Mouse (Mus musculus) inflammation-experienced regulatory T-cells, adult 6 months (primary cell): ENCODE results near the gene Fam136a. TPM values are rescaled to one million over a fixed set of nuclear protein-coding genes. Genes with fewer than 3 reads are reported as not detected.
"Not testable (repeated sequence)": the region's sequence is repeated elsewhere in the genome, so short reads cannot be mapped to it uniquely, and the experiment has no call there.

Source experiments
- ATAC-seq: one replicate; pipeline ENCODE4 v1.8.0; 2017
- polyA plus RNA-seq, 3 experiments: library from polyadenylated mRNA; unstranded; fragments of 100-300 nt; shearing (Covaris generic); gene quantifications; one replicate each; pipeline ENCODE4 v1.2.1; 2017

Gene Fam136a
- 10 to 100 TPM; 52.7 to 54.8 (median 53.5) TPM for polyA plus RNA-seq

DNA sequence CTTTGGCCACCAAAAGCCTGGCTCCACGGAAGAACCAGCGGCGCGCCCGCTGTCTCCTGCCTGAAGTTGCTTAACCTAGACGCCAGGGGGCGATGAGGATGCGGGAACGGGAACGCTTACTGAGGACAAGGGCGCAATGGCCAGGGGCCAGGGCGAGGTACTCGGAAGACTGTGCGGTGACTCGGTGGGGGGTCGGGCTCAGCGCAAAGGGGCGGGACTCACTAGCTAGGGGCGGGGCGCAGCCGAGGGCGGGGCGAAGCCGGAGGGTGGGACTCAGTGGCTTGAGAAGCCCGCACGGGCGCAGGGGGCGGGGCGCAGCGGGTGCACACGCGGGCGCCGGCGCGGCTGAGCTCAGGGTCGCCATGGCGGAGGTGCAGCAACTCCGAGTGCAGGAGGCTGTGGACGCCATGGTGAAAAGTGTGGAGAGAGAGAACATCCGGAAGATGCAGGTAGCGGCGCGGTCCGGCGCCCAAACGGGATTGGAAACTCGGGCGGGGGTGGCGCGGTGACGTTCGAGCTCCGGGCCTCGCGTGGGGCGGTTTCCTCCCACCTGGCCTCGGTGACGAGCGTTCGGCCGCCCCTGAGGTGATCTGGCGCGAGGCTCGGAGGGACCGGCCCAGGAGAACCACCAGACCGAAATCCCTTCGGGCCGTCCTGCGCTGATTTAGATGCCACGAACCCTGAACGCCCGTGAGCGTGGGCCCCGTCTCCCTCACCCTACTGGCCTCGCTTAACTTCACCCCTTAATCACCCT is at the start of gene Fam136a:
TSS of gene Fam136a (plus strand) at position 276 of the 754 bp plus-strand sequence.
- peak; percentile 90 for ATAC-seq

DNA sequence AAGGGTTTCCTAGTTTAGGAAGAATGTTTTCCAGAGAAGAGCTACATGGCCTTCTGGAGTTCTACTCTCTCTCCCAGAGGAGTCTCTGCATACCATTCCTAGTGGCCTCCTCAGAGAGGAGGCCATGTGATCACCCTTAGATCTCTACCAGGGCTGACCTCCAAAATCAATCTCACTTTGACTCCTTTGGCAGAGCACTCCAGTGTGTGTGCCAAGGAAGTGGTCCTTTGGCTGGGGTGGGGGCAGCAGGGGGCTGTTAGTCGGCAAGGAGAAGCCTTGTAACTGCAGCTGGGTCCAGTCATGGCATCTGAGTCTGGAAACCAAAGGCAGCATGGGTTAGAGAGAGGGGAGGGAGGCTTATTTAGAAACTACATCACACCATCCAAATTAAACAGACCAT is 48.4 kb upstream of the Fam136a start:
- no peak for ATAC-seq

DNA sequence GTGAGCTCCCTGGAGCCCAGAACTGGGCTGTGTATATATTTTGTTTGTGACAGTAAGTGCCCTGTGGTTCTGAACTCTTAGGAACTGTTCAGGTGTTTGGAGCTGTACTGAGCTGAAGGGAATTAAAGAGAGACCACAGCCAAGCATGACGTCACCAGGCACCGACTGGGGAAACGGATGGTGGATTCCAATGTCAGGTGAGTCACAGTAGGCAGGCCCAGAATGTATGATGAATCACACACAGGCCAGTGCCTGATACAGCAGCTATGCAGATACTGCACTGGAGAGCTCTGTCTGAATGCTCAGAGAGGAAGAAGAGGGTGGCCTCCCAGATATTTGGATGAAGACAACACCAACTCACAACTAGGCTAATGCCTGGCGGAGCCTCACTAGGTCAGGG is 46.6 kb upstream of the Fam136a start:
- ATAC-seq: no peak

DNA sequence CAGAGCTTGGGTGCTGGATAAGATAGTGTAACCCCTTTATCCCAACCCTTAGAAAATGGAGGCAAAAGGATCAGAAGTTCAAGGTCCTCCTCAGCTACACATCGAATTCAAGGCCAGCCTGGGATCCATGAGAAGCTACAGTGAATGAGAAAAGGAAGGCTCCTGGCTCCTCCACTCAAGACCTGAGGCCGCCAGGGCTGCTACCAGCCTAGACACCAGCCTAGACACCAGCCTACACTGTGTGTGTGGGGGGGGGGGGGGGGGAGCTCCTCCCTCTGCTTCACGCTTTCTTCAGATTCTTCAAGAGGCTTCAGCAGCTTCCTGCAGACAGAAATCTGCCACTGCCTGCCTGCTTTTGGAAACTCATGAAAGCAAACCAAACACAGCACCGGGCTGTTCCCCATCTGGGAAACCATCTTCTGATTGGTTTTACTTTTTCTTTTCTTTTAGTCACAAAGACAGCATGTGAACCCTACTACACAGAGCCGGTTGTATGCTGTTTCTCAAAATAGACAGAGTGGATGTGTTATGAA is 43.3 kb upstream of the Fam136a start:
- no peak for ATAC-seq

DNA sequence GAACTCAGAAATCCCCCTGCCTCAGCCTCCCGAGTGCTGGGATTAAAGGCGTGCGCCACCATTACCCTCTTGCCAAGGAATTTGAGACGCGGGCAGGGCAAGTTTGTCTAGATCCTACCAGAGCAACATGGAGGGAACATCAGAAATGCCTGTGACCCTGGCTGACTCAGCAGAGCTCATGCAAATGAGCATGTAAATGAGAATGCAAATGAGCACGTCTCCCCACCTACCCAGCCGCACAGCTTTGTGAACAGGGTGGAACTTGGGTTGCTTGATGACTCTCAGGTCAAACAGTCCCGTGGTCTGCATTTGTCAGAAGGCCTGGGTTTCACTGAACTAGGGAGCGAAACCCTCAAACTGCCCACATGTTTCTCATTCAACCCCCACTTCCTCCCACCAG is 42.5 kb upstream of the Fam136a start:
- no peak for ATAC-seq

DNA sequence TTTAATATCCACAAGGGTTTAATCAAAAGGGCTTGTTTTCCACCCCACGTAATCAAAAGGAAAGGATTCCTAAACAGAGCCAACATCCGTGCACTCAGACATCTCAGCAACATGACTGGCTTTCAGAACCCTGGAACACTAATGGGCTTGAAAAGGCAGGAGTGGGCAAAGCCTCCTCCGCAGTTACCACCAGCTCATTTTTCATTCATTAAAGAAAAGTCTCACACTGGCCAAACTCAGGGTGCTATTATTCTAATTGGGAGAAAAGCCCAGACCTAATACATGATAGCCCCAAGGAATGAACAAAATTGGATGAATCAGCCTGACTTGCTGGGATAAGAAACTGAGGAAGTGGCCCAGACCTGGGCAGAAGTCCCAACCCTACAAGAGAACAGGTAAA is 41.0 kb upstream of the Fam136a start:
- no peak for ATAC-seq

DNA sequence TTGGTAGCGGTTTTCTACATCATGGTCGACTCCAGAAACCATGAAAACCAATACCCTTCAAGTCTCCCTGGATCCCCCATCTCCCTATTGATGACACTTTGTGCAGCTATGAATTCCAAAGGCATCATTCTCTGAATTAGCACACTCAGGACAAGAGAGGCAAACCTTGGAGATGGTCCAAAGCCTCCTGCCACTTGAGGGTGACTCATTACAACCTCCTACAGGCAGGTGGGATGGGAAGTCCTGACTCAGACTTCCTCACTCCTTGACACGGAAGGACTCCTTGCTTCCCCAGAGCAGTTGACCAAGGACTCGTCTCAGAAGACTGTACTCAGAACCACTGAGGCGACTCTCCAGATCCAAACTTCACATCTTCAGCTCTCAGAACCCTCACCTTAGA is 39.8 kb upstream of the Fam136a start:
- ATAC-seq: no peak

DNA sequence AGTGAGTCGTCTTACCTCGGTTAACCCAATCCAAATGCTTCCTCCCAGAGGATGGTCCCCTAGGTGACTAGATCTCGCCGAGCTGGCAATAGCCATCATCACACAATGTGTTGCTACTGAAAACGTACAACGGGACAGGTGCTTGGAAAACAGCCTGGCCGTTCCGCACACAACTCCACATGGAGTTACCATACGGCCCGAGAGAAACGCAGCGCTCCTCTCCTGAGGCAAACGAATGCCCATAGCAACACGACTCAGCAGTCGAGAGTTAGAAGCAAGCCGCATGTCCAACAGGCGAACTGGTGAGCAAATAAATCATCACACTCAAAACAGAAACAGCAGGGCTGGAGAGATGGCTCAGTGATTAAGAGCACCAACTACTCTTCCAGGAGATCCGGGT is 38.6 kb upstream of the Fam136a start:
- ATAC-seq: no peak

DNA sequence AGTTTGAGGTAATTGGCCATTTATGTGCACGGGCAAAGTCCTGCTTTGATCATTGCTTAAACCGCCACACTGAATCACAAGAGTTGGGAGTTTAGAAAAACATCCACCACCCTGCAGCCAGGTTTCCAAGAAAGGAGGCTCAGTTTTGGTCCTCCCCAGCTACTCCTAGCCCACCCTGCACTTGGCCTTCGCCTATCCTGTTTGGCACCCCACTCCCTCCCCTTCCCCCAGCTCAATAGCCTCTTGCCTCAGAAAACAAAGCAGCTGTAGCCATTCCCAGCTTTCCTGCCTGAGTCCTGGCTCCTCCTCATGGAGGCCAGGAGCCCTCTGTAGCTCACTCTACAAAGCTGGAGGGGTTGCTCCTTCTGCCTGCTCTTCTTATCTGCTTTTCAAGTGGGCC is 37.1 kb upstream of the Fam136a start:
- no peak for ATAC-seq

DNA sequence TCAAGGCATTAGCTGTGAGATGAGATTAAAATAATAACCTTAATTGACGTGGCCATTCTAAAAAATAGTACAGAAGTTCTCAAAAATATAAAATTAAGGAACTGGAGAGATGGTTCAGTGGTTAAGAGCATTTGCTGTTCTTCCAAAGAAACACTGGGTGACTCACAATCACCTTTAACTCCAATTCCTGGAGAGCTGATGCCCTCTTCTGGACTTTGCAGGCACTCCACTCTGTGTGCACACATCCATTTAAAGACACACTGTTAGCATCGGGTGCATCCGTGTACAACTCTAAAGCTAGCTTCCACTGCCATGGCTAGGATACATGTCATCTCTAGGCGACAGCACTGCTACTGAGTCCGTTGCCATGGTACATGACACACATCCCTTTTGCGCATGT is 35.5 kb upstream of the Fam136a start:
- no peak for ATAC-seq

DNA sequence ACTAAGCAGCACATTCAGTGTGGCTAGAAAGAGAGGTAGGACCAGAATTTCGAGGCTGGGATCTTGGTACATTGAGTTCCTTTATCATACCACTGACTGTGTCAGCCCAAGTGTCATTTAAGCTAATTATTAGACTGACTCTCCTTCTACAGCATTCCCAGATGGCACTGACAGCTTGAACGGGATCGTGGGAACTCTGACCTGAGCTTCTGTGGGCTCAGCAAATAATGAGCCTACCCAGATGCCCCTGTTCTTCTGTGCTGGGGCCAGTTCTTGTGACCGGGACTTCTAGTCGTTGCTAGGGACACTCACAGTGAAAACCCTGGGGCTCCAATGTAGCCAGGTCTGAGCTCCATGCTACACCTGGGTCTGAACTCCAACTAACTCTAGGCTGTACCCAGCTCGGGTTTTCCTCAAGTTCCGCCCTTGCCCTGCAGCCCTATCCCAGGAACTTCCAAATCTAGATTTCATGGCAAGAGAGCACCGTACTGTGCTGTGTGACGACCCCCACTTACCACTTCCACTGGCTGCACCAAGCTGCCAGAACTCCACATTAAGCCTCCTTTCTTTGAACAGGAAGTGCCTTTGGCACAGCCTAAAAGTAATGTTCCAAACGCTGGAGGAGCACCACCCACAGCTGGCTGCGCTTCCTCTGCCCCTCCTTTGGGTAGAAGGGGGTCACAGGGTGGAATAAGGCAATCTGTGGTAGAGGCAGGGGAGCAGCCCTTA is 30.2 kb upstream of the Fam136a start:
- ATAC-seq: no peak

DNA sequence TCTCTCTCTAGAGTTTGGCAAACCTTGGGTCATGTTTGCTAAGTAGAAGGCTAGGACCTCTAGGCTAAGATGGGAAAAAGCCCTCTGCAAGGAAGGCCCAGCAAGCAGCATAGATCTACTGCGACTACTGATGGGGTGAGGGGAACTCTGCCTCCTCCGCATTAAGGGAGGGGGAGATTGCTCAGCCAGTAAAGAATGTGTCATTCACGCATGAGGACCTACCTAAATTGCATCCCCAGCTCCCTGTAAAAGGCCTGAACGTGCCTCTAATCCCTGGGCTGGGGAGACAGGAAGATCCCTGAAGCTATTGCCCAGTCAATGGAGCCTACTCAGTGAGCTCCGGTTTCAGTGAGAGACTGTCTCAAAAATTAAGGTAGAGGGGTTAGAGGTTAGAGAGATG is 29.6 kb upstream of the Fam136a start:
- no peak for ATAC-seq

DNA sequence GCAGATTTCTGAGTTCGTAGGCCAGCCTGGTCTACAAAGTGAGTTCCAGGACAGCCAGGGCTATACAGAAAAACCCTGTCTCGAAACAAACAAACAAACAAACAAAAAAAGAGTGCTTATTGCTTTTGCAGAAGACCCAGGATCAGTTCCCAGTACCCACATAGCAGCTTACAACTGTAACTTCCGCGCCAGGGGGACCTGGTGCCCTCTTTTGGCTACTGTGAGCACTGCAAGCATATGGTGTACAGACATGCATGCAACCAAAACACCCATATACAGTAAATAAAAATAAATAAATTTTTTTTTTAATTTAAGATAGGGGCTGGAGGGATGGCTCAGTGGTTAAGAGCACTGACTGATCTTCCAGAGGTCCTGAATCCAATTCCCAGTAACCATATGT is 29.1 kb upstream of the Fam136a start:
- ATAC-seq: not testable (repeated sequence)

DNA sequence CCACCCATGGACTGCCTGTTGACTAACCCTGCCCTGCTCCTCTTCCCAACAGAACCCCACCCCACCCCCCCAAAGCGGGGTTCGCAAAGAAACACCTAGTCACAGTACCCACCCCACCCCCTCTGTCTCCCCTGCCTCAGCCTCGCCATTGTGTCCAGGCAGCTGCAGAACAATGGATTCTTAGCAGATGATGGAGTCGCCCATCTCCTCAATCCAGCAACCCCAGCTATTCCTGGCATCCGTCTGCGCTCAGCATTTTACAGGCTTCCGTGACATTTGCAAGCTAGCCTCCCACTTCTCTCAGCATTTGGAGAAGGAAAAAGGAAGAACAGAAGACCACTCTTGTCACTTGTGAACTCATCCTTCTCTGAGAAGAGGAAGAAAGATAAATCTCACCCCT is 21.8 kb upstream of the Fam136a start:
- no peak for ATAC-seq

DNA sequence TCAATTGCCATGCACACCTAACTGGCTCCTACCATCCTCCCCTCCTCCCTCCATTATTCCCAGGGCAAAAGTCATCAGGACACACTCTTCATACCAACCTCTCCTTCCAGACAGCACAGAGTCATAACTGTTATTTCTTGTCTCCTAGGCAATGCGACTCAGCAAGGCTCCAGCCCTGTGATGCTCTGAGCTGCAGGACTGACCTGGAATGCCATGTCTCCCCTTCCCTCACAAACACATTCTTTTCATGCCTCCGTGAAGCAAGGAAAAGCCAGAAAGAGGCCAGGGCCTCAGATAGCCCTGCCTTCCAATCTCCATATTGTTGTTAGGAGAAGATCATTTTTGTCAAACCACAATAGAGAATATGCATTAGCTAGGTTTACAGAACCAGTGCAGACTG is 19.4 kb upstream of the Fam136a start:
- no peak for ATAC-seq

DNA sequence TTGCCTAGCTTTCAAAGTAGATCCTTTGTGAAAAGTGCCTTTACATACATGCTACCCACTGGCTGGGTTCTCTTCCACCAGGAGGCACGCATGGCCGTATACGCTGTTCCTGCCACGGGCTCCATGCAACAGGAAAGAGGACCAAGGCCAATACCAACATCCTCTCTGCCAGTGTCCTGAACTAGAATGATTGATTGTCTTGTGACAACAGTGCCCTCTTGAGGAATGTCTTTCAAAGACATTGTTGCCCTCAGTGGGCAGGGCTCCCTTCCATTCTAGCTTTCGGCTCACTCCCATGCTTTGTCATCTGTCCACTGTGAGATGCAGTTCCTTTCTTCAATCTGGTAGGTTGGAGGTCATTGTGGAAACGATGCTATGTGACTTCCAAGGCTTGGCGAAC is 16.2 kb upstream of the Fam136a start:
- no peak for ATAC-seq

DNA sequence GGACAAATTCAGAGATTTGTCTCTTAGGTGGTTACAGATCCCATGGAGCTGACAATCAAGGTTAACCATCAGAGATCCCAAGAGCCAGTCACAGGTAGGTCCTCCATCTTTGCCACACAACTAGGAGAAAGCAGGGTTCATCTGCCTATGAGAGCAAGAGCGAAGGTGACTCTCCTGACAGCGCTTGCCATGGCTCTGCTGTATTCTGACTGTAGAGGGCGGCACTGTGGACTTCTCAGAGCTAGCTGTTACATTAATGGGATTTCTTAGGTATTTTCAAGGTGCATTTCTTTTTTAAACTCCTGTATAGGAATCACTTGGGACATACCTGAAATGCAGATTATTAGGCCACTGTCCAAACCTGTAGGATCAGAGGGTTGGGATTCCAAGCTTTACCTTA is 10.5 kb upstream of the Fam136a start:
- ATAC-seq: no peak

DNA sequence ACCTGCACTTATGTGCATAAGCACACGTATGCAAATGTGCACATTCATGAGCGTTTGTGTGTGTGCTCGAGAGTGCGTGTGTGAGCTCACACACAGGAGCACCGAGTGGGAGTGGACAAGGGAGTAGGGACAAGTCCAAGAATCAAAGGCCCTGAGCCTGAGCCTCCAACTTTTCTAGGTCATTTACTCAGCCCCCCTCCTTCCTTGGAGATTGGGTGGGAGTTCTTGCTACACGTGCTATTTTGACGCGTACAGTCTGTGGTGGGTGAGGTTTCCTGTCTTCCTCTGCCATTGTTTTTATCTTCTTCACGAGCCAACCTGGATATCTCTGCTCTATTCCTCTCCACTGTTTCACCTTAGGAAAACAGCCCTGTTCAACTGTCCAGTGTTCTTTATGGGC is 8.5 kb upstream of the Fam136a start:
- no peak for ATAC-seq

DNA sequence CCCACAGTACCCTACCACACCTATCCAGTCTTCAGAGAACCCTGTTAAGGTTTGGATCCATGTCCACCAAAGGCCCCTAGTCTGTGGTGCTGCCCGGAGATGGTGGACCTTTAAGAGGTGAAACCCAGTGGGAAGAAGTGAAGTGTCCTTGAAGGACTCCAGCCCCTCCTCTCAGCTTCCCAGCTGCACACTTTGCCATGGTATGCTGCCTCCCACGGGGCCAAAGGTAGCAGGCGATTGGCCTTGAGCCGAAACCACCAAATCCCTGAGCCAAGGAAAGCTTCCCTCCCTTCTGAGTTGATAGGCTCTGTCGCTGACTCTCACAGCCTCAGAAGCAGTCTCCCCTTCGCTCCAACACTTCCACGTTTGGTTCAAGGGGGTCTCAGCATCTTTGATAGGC is 4.8 kb upstream of the Fam136a start:
- ATAC-seq: no peak

DNA sequence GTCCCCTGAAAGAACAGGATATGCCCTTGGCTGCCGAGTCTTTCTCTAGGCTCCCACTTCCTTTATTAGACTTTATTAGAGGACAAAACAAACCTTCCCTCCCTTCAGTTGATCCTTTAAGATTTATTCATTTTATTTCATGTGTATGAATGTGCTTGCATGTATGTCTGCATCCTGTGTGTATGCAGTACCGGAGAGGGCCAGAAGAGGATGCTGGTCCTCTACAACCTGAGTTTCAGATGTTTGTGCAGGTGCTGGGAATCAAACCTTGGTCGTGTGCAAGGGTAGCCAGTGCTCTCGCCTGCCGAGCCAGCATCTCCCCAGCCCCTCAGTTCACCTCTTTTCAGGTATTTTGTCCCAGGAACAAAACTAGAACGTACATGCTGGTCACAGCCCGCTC is 4.1 kb upstream of the Fam136a start:
- ATAC-seq: no peak

DNA sequence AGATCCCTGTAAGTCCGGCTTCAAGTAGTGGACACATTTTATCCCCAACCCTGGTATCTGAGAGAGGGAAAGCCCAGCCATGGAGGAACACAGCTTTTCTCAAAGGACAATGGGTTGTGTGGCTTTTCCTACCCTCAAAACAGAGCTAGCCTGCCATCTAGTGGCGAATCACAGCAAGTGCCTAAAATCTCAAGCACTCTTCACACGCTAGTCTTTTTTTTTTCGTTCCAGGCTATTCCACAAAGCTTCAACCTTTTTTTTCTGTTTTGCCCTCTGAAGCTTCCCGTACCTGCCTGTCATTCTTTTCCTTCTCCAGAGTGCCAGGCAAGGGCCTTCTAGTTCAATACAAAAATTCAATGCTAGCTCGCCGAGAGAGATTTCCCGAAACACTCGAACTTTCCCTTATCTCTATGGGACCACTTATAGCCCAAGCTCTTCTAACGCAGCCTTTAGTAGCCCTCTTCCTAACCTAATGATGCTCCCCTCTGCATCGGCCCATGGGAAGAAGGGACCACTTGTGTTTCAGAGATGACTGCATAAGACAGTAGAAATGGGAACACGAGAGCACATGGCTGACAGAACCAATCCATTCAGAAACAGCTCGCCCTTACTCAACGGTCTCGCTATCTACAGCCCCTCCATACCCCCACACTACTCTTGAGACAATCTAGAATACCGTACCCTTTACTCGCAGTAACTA is 854 bp upstream of the Fam136a start:
- ATAC-seq: peak; percentile 24

DNA sequence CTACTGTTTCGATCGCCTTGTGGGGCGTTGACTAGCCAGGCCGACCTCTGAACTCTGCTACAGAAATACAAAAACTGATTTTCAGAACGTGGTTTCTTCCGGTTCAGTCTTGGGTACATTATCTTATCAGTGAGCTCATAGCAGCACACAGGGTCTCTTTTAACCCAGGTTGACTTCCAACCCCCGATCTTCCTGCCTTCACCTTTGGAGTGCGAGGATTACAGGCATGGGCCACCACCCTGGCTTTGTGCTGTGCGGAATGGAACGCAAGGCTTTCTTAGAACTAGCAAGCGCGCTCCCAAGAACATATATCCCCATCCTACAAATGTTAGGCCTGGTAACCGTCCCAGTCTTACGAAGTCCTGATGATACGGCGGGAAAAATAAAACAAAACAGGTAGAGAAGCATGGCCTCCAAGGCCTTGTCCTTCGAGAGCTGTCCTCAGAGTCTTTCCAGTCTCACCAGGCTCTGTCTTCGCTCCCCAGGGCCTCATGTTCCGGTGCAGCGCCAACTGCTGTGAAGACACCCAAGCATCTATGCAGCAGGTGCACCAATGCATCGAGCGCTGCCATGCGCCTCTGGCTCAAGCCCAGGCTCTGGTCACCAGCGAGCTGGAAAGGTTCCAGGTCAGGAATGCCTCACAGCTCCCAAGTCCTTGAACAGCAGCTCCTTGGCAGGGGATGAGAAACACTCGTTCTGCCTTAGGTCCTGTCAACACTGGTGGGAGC is 843 bp downstream of the Fam136a start:
- ATAC-seq: no peak

DNA sequence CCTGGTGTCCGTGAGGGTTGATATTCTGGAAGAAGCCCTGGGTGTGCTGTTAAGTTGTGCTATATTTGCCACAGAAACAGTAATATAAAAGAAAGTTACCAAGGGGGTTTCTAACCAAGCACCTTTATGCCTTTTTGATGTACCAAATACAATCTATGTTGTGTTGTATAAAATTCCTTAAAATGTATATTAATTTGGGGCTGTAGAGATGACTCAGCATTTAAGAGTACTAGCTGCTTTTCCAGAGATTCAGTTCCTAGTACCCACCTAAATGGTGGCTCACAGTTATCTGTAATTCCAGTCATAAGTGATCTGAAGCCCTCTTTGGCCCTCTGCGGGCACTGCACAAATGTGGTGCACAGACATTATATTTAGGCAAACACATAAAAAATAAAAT is 1.4 kb downstream of the Fam136a start:
- no peak for ATAC-seq
